Mouse (Mus musculus) lung, embryonic 16.5 days (tissue): ENCODE data around the gene Klhl2. TPM values are rescaled to one million over a fixed set of nuclear protein-coding genes. Genes with fewer than 3 reads are reported as not detected.

Experiments used
- ATAC-seq: fragments of 200-750 bp; cut with Nextera tagmentation; 2 replicates; pipeline ENCODE4 v1.8.0; 2017; ENCODE audit warnings: low read depth, mild to moderate bottlenecking, moderate library complexity
- H3K27ac ChIP-seq: fragments of 300-500 bp; sonication (generic); 2 replicates; pipeline ENCODE4 v1.5.1; 2014; ENCODE audit warnings: mild to moderate bottlenecking, control low read depth, low read length
- H3K27me3 ChIP-seq: fragments of 300-500 bp; sonication (generic); 2 replicates; pipeline ENCODE4 v1.6.1; 2014; ENCODE audit warnings: low read depth, low read length, mixed read lengths; ENCODE audit not compliant: control insufficient read depth, insufficient read depth
- H3K36me3 ChIP-seq: fragments of 300-500 bp; sonication (generic); 2 replicates; pipeline ENCODE4 v1.6.1; 2014; ENCODE audit warnings: low read length; ENCODE audit not compliant: control insufficient read depth, insufficient read depth
- H3K4me1 ChIP-seq: fragments of 300-500 bp; sonication (generic); replicated peaks from 2 replicates; pipeline ENCODE4 v1.6.1; 2014; ENCODE audit warnings: low read length, mixed read lengths; ENCODE audit not compliant: control insufficient read depth, insufficient read depth
- H3K4me2 ChIP-seq: fragments of 300-500 bp; sonication (generic); 2 replicates; pipeline ENCODE4 v1.6.1; 2014; ENCODE audit warnings: low read depth, low read length, control low read depth
- H3K4me3 ChIP-seq: fragments of 300-500 bp; sonication (generic); 2 replicates; pipeline ENCODE4 v1.5.1; 2014; ENCODE audit warnings: mild to moderate bottlenecking, low read length, control low read depth
- H3K9ac ChIP-seq: fragments of 300-500 bp; sonication (generic); 2 replicates; pipeline ENCODE4 v1.6.1; 2014; ENCODE audit warnings: low read length, control low read depth
- H3K9me3 ChIP-seq: fragments of 300-500 bp; sonication (generic); 2 replicates; pipeline ENCODE4 v1.6.1; 2016; ENCODE audit warnings: low read length; ENCODE audit not compliant: control insufficient read depth
- WGBS: fragments of 180-500 bp; shearing (Covaris S2); extraction: QIAGEN DNeasy Blood & Tissue Kit; methylation state at CpG from one replicate; pipeline ENCODE4 v1.1.7; 2014; 5-methylcytosine and 5-hydroxymethylcytosine counted together
- polyA plus RNA-seq: library from polyadenylated mRNA; unstranded; fragments of >200 nt; fragmentation: Nextera tagmentation; extraction: Ambion mirVana; gene quantifications from 2 replicates; pipeline ENCODE4 v1.2.1, GENCODE M21; 2015

Gene Klhl2
- polyA plus RNA-seq, 1 experiment from 2014 or later, result 3.9 TPM

DNA sequence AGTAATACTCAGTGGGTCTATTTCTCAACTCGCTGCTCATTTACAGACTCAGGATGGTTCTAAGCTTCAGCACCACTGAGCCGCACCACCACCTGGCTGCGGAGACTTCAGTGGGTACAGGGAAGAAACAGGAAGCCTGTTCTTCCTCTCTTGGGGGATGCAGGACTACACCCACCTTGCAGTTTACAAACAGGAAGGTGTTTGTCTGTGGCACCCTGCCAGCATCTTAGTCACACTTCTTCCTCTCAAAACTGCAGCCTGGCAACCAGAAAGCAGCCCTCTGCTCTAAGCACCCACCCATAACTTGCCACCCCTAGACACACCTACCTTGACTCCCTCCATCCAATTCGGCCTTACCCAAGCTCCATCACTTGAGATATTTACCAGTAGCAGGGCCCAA lies 61.1 kb downstream of the Klhl2 start:
- Histone ChIP-seq H3K4me1 (peaks cover 3% of the 10 kb centered on the region; the same call in 1 of the 2 replicates), H3K36me3 (no peaks in the 10 kb centered on the region), H3K9me3 (no peaks in the 10 kb centered on the region), H3K4me3 (no peak overlapping the region), H3K27me3 (no peaks in the 10 kb centered on the region), H3K27ac (no peak overlapping the region), H3K9ac (no peak overlapping the region), H3K4me2 (no peak overlapping the region)
- whole genome bisulfite sequencing, result 81% methylated on average over 4 of the region's 4 CpGs
- ATAC-seq, result peak; percentile 45; the same call in 1 of the 2 replicates

DNA sequence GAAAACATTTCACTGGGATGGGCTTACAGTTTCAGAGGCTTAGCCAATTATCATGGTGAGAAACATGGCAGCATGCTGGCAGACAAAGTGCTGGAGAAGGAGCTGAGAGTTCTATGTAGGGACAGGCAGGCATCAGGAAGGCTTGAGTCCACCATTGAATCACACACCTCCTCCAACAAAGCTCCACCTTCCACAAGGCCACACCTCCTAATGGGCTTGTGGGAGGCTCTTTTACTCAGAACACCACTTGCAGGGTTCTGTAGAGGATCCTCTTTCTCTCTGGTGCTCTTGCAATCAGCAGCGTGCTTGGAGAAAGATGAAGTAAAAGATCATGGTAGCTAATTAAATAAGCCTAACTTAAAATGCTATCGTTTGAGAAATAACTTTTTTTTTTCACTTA lies 63.0 kb downstream of the Klhl2 start:
- no peak for ATAC-seq
- Histone ChIP-seq H3K9ac (no peak overlapping the region), H3K27me3 (no peaks in the 10 kb centered on the region), H3K4me2 (no peak overlapping the region), H3K36me3 (no peaks in the 10 kb centered on the region), H3K4me3 (no peak overlapping the region), H3K4me1 (peaks cover 3% of the 10 kb centered on the region; the same call in 1 of the 2 replicates), H3K27ac (no peak overlapping the region), H3K9me3 (no peaks in the 10 kb centered on the region)
- WGBS, result 81% methylated on average over 2 of the region's 2 CpGs

- Histone ChIP-seq H3K9me3 (no peaks in the 10 kb centered on the region), H3K36me3 (no peaks in the 10 kb centered on the region), H3K9ac (no peak overlapping the region), H3K4me3 (no peak overlapping the region), H3K27me3 (no peaks in the 10 kb centered on the region), H3K4me2 (no peak overlapping the region), H3K27ac (no peak overlapping the region), H3K4me1 (peaks cover 3% of the 10 kb centered on the region; the same call in 1 of the 2 replicates)
- ATAC-seq, result no peak
- WGBS, result 75% methylated on average over 5 of the region's 5 CpGs
Measured at GRCm38 (mm10) chr8:64784235-64784634, 65.6 kb downstream of the Klhl2 start.

GRCm38 (mm10) chr8:64781947-64782346 lies 67.9 kb downstream of the Klhl2 start:
- Histone ChIP-seq H3K36me3 (no peaks in the 10 kb centered on the region), H3K27me3 (no peaks in the 10 kb centered on the region), H3K27ac (no peak overlapping the region), H3K4me1 (no peaks in the 10 kb centered on the region), H3K9me3 (no peaks in the 10 kb centered on the region), H3K4me3 (no peak overlapping the region), H3K4me2 (no peak overlapping the region), H3K9ac (no peak overlapping the region)
- no peak for ATAC-seq
- 54% methylated on average over 6 of the region's 6 CpGs for WGBS

- Histone ChIP-seq H3K27ac (no peak overlapping the region), H3K4me3 (no peak overlapping the region), H3K36me3 (no peaks in the 10 kb centered on the region; the same call in 1 of the 2 replicates), H3K27me3 (no peaks in the 10 kb centered on the region), H3K9me3 (no peaks in the 10 kb centered on the region), H3K9ac (no peak overlapping the region), H3K4me2 (no peak overlapping the region), H3K4me1 (no peaks in the 10 kb centered on the region)
- 75% methylated on average over 9 of the region's 9 CpGs for WGBS
- no peak for ATAC-seq
Measured at GRCm38 (mm10) chr8:64777925-64778324, 71.9 kb downstream of the Klhl2 start.

GRCm38 (mm10) chr8:64774136-64774535 lies 75.7 kb downstream of the Klhl2 start:
- H3K9ac ChIP-seq, result no peak overlapping the region
- no peaks in the 10 kb centered on the region; the same call in 1 of the 2 replicates for H3K36me3 ChIP-seq

DNA sequence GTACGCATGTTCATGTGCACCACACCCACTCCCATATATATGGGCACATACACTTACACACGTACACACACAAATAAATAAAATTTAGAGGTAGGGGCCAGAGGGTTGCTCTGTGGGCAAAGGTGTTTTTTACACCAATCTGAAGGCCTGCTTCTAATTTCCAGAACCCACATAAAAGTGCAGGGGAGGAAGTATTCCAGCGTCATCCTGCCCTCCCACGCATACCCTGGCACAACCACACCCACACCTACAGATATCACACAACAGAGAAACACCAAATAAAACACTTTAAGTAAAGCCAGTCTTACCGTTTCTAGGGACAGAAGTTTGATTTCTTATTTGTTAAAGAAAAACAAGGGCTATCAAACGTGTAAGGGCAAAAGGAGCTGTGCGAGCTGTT lies 79.0 kb downstream of the Klhl2 start:
- no peaks in the 10 kb centered on the region for H3K27me3 ChIP-seq
- no peak for ATAC-seq
- no peaks in the 10 kb centered on the region for H3K9me3 ChIP-seq
- 88% methylated on average over 7 of the region's 7 CpGs for WGBS
- no peaks in the 10 kb centered on the region for H3K4me1 ChIP-seq
- H3K9ac ChIP-seq, result no peak overlapping the region
- H3K4me3 ChIP-seq, result no peak overlapping the region
- H3K36me3 ChIP-seq, result no peaks in the 10 kb centered on the region; the same call in 1 of the 2 replicates
- no peak overlapping the region for H3K4me2 ChIP-seq
- no peak overlapping the region for H3K27ac ChIP-seq

More at GRCm38 (mm10) chr8:64774136-64774535, 75.7 kb downstream of the Klhl2 start:
- no peaks in the 10 kb centered on the region for H3K4me1 ChIP-seq
- no peaks in the 10 kb centered on the region for H3K9me3 ChIP-seq
- no peak for ATAC-seq
- WGBS, result 97% methylated on average over 6 of the region's 6 CpGs
- no peaks in the 10 kb centered on the region for H3K27me3 ChIP-seq
- H3K27ac ChIP-seq, result no peak overlapping the region
- no peak overlapping the region for H3K4me3 ChIP-seq
- H3K4me2 ChIP-seq, result no peak overlapping the region

DNA sequence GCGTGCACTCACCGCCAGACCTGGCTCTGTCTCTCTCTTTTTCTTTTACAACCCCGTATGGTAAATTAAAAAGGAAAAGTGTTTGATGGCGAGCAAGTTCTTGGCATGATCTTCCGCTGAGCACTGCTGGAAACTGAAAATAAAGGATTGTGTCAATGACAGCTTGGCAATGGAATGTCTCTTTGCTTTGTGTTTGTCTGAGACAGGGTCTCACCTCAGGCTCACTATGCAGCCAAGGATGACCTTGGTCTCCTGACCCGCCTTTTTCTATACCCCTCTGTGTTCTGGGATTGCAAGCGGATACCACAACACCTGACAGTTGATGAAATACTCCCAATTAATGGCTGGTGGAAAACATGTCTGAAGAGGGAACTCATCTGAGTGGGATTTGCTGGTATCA lies 80.2 kb downstream of the Klhl2 start:
- no peaks in the 10 kb centered on the region for H3K4me1 ChIP-seq
- no peaks in the 10 kb centered on the region for H3K36me3 ChIP-seq
- no peak overlapping the region for H3K9ac ChIP-seq
- H3K27ac ChIP-seq, result no peak overlapping the region
- no peak overlapping the region for H3K4me3 ChIP-seq
- no peak for ATAC-seq
- no peaks in the 10 kb centered on the region for H3K9me3 ChIP-seq
- 80% methylated on average over 7 of the region's 7 CpGs for WGBS
- H3K4me2 ChIP-seq, result no peak overlapping the region
- no peaks in the 10 kb centered on the region for H3K27me3 ChIP-seq

DNA sequence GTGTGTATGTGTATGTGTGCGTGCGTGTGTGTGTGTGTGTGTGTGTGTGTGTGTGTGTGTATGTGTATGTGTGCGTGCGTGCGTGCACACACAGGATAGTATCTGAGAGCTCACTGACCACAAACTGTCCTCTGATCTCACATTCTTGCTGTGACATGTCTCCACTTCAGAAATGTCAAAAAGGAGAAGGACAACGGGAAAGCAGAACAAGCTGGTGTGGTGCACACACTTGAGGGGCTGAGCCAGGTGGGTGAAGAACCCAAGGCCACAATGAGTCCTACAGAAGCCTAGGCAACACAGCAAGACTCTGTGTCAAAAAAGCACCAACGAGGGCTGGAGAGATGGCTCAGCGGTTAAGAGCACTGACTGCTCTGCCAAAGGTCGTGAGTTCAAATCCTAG lies 81.2 kb downstream of the Klhl2 start:
- ATAC-seq, result no peak
- no peak overlapping the region for H3K27ac ChIP-seq
- 82% methylated on average over 7 of the region's 9 CpGs for WGBS
- H3K4me3 ChIP-seq, result no peak overlapping the region
- H3K36me3 ChIP-seq, result no peaks in the 10 kb centered on the region
- H3K9me3 ChIP-seq, result no peaks in the 10 kb centered on the region
- H3K27me3 ChIP-seq, result no peaks in the 10 kb centered on the region
- no peak overlapping the region for H3K9ac ChIP-seq
- H3K4me1 ChIP-seq, result no peaks in the 10 kb centered on the region
- no peak overlapping the region for H3K4me2 ChIP-seq

- Histone ChIP-seq H3K4me3 (no peak overlapping the region), H3K4me2 (no peak overlapping the region), H3K4me1 (no peaks in the 10 kb centered on the region), H3K9ac (no peak overlapping the region), H3K27me3 (no peaks in the 10 kb centered on the region), H3K36me3 (no peaks in the 10 kb centered on the region), H3K27ac (no peak overlapping the region), H3K9me3 (no peaks in the 10 kb centered on the region)
- WGBS, result 88% methylated on average over 9 of the region's 9 CpGs
- ATAC-seq, result no peak
Measured at GRCm38 (mm10) chr8:64767047-64767446, 82.8 kb downstream of the Klhl2 start.
